Mouse (Mus musculus) gastrocnemius, adult 8-10 months (tissue): ENCODE measurements at regions not wholly inside any gene's neighbourhood (a gene's known extent, or its start where the extent isn't known, plus 50 kb on each side); places are given as distances from the start of the nearest gene placed in this dataset.

ENCODE experiments used
- DNase-seq, 2 experiments: peaks; one replicate each; pipeline ENCODE4 v3.0.0; 2022; ENCODE audit warnings: low spot score in 2 of 2

- DNase-seq = no peak
Measured at GRCm38 (mm10) chr13:57282816-57283215, 387.0 kb upstream of the Trpc7 start.

GRCm38 (mm10) chr13:57281941-57282710 lies 386.3 kb upstream of the Trpc7 start:
- no peak for DNase-seq

- DNase-seq = no peak
Measured at GRCm38 (mm10) chr13:57281504-57281903, 385.7 kb upstream of the Trpc7 start.

GRCm38 (mm10) chr13:57278580-57278979 lies 382.8 kb upstream of the Trpc7 start:
- no peak for DNase-seq

- no peak for DNase-seq
Measured at GRCm38 (mm10) chr13:57277076-57277475, 381.3 kb upstream of the Trpc7 start.

- no peak for DNase-seq
Measured at GRCm38 (mm10) chr13:57275871-57276270, 380.1 kb upstream of the Trpc7 start.

GRCm38 (mm10) chr13:57273593-57273992 lies 377.8 kb upstream of the Trpc7 start:
- DNase-seq = no peak

- DNase-seq = no peak
Measured at GRCm38 (mm10) chr13:57269614-57270013, 373.8 kb upstream of the Trpc7 start.

- DNase-seq = peak; percentile 23 to 33
Measured at GRCm38 (mm10) chr13:57259920-57260319, 364.1 kb upstream of the Trpc7 start.

- no peak for DNase-seq
Measured at GRCm38 (mm10) chr13:57259474-57259873, 363.7 kb upstream of the Trpc7 start.

- DNase-seq = no peak
Measured at GRCm38 (mm10) chr13:57255920-57256319, 360.1 kb upstream of the Trpc7 start.

- DNase-seq = no peak
Measured at GRCm38 (mm10) chr13:57249851-57250250, 354.1 kb upstream of the Trpc7 start.

- no peak for DNase-seq
Measured at GRCm38 (mm10) chr13:57249401-57249800, 353.6 kb upstream of the Trpc7 start.

GRCm38 (mm10) chr13:57246238-57246963 lies 350.6 kb upstream of the Trpc7 start:
- no peak for DNase-seq

- DNase-seq = no peak
Measured at GRCm38 (mm10) chr13:57236917-57237316, 341.1 kb upstream of the Trpc7 start.

GRCm38 (mm10) chr13:57236211-57236610 lies 340.4 kb upstream of the Trpc7 start:
- no peak for DNase-seq

GRCm38 (mm10) chr13:57232906-57233305 lies 337.1 kb upstream of the Trpc7 start:
- no peak for DNase-seq

- DNase-seq = peak in 1 of 2 experiments; percentile 5
Measured at GRCm38 (mm10) chr13:57231666-57232065, 335.9 kb upstream of the Trpc7 start.

GRCm38 (mm10) chr13:57230253-57230652 lies 334.5 kb upstream of the Trpc7 start:
- no peak for DNase-seq

- no peak for DNase-seq
Measured at GRCm38 (mm10) chr13:57221092-57221491, 325.3 kb upstream of the Trpc7 start.

- DNase-seq = no peak
Measured at GRCm38 (mm10) chr13:57216161-57216560, 320.4 kb upstream of the Trpc7 start.

GRCm38 (mm10) chr13:57212251-57212650 lies 316.5 kb upstream of the Trpc7 start:
- no peak for DNase-seq

- no peak for DNase-seq
Measured at GRCm38 (mm10) chr13:57191195-57191594, 295.4 kb upstream of the Trpc7 start.
